Mouse (Mus musculus): ENCODE measurements around the gene Zfp26. TPM values are rescaled to one million over a fixed set of nuclear protein-coding genes. Genes with fewer than 3 reads are reported as not detected.

Zfp26 gene
- 38.1 TPM for polyA plus RNA-seq (2017; shearing (Covaris generic))

DNA sequence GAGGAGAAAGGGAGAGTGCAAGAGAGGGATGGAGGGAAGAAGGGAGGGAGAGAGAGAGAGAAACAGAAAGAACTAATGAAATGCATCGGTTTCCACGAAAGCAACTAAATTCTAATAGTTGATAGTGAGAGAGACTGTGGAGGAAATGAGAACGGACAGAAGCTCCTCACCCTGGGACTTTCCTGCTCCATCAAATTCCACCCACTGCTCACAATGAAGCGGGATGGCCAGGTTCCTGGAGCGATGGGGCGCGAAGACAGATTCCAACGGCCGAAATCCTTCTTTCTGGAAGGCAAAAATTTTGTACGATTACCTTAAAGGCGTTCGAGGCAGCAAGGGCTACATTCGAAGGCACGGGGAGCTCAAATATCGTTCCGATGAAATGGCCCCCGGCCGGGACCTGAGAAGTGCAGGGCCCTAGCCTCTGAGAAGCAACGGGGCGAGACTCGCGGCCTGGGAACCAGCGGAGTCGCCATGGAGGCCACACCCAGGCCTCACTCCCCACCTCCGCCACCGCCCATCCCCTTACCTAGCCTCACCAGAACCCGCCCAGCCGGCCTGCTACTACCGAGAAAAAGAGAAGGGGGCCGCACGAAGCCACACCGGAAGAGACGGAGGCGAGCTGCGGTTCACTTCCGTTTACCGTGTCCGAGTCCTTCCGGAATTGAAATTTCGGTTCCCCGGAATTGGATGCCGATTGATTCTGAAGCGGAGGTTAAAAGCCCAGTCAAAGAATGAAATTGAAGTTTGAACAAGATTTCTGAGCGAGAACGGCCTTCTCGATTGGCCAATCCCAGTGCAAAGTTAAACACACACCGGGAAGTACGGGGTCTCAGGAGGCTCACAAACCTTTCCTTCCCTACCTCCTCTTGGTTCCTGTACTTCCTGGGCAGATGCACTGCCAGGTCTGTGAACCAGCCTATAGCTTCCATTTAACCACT is at the start of gene Zfp26:
Gene Zfp26, minus strand, starts transcription at position 786 of the 941 bp plus-strand sequence.

DNA sequence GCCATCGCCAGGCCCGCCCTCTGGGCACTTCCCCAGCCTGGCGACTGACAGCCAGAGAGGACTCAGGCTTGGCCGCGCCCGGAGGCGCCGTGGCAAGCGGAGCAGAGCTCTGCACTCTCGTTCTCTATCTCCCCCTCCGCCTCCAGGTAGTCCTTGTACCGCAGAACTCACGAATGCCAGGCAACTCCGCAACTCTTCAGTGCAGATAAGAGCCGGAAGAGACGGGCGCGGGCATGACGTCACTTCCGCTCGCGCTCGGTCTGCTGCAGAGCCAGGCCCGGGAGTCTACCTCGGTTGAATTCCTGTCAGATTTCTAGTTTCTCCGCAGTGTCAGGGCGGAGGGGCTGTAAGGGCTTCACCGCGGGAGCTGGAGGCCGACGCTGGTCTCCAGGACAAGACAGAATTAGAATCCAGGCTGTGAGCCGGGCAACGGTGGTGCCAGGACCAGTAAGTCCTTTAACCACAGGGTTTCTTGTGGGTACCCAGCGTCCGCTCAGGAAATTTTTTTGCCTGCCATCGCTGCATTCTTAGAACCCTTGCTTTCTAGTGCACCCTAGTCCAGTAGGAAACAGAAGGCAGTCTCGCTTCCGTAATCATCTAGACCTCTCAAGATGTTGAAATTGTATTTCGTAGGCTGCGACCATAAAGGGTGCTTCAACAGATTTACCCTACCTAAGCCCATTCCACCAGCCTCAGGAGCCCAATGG is 32.7 kb upstream of the Zfp26 start, which contains the start of gene Zfp426:
Gene Zfp426, minus strand, starts transcription at position 220 of the 707 bp plus-strand sequence.

DNA sequence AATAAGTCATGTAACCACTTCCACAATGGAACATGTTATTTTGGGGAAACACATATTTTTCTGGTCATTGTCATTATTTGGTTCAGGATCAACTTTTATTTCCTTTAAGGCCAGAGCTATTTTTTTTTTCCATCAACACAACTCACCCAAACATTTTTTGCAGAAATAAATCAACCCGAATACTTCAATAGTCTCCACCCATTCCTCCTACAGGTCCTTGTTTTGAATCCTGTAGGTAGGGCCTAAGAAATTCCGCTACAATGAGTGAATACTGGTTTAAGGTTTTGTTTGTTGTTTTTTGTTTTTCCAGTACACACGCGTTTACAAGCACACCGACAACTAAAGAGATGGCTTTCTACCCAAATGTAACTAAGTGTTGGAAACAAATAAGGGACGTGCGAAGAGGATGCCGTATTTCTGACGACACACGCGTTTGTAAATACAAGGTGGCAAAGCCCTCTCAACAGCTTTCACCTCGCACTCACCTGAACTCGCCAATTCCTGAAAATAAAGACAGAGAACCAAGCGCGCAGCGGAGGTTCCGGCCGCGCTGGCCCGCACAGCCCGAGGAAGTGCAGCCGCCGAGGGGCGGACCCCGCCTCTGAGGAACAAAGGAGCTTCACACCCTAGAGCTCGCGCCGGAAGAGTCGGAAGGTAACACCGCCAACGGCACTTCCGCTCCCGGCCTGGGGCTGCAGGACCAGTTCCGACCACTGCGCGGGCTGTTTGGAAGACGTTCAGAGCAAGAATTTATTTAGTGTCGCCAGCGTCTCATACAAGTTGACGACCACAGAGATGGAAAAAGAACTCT is 75.2 kb downstream of the Zfp26 start, which contains the start of gene Zfp560:
Gene Zfp560, minus strand, starts transcription at position 646 of the 811 bp plus-strand sequence.

Other genes starting within 250 kb of the Zfp26 start
- not detected for gene Olfr871, start 248.0 kb downstream of the Zfp26 start, polyA plus RNA-seq (2017; shearing (Covaris generic))
- not detected for gene Olfr872, start 223.0 kb downstream of the Zfp26 start, polyA plus RNA-seq (2017; shearing (Covaris generic))
- not detected for gene Olfr39, start 177.8 kb downstream of the Zfp26 start, polyA plus RNA-seq (2017; shearing (Covaris generic))
- gene Olfr873, start 161.6 kb downstream of the Zfp26 start, polyA plus RNA-seq (2017; shearing (Covaris generic)), result not detected
- 0.21 TPM for gene Olfr18, start 124.1 kb downstream of the Zfp26 start, polyA plus RNA-seq (2017; shearing (Covaris generic))
- 48.5 TPM for gene Zfp560, start 75.0 kb downstream of the Zfp26 start, polyA plus RNA-seq (2017; shearing (Covaris generic))
- 30.9 TPM for gene Zfp426, start 32.6 kb upstream of the Zfp26 start, polyA plus RNA-seq (2017; shearing (Covaris generic))
- 35.5 TPM for gene Zfp266, start 61.3 kb upstream of the Zfp26 start, polyA plus RNA-seq (2017; shearing (Covaris generic))
- 17.4 TPM for gene Zfp846, start 121.1 kb upstream of the Zfp26 start, polyA plus RNA-seq (2017; shearing (Covaris generic))
- gene Ubl5, start 182.7 kb upstream of the Zfp26 start, polyA plus RNA-seq (2017; shearing (Covaris generic)), result 408 TPM
- gene Fbxl12, start 184.6 kb upstream of the Zfp26 start, polyA plus RNA-seq (2017; shearing (Covaris generic)), result 63.2 TPM
- gene Pin1, start 191.9 kb upstream of the Zfp26 start, polyA plus RNA-seq (2017; shearing (Covaris generic)), result 32.5 TPM

All from CD4-positive, CD25-positive, alpha-beta regulatory T cell, adult 9 weeks (primary cell).